Mouse (Mus musculus) C3H10T1/2 (cell line): Measurements from ENCODE around the gene Arrb2. TPM values are rescaled to one million over a fixed set of nuclear protein-coding genes. Genes with fewer than 3 reads are reported as not detected.

ENCODE experiments used
- polyA plus RNA-seq, 2 experiments: library from polyadenylated mRNA; unstranded; fragments of >200 nt; fragmentation: generic; extraction: Trizol; gene quantifications; one replicate each; pipeline ENCODE4 v1.2.1; 2012; ENCODE audit warnings: missing spikeins in 2 of 2

The Arrb2 gene
- polyA plus RNA-seq = 10 to 100 TPM; 24.4 to 35.9 TPM

GRCm38 (mm10) chr11:70432048-70432894 is at the start of gene Arrb2:
Arrb2 (plus strand) TSS chr11:70432635.

GRCm38 (mm10) chr11:70409594-70410296 is 22.7 kb upstream of the Arrb2 start, which contains the start of gene Pelp1:
Pelp1 (minus strand) TSS chr11:70410031.

GRCm38 (mm10) chr11:70451797-70452498 is 19.5 kb downstream of the Arrb2 start, which contains the start of gene Med11:
Med11 (plus strand) TSS chr11:70451919.

GRCm38 (mm10) chr11:70458688-70459600 is 26.5 kb downstream of the Arrb2 start, which contains the start of gene Zmynd15:
Zmynd15 (plus strand) TSS chr11:70459433.

GRCm38 (mm10) chr11:70459601-70460101 is 27.2 kb downstream of the Arrb2 start, which contains the start of gene Cxcl16:
Cxcl16 (minus strand) TSS chr11:70459984.

Other genes with a start within 250 kb of the Arrb2 start
- under 1 TPM; 0.05 to 0.54 TPM for gene Slc16a11, start 219.9 kb upstream of the Arrb2 start, polyA plus RNA-seq
- gene Slc16a13, start 211.6 kb upstream of the Arrb2 start, polyA plus RNA-seq = 1 to 10 TPM in 1 of 2 experiments, under 1 TPM in 1; 0.08 to 2.6 TPM
- gene Bcl6b, start 202.8 kb upstream of the Arrb2 start, polyA plus RNA-seq = under 1 TPM; 0.01 to 0.08 TPM
- 100 to 1,000 TPM; 168 to 216 TPM for gene 0610010K14Rik, start 194.7 kb upstream of the Arrb2 start, polyA plus RNA-seq
- 10 to 100 TPM; 16.5 to 24.7 TPM for gene Gm21988, start 192.8 kb upstream of the Arrb2 start, polyA plus RNA-seq
- 100 to 1,000 TPM; 342 to 713 TPM for gene Rnasek, start 192.8 kb upstream of the Arrb2 start, polyA plus RNA-seq
- gene Alox12, start 177.3 kb upstream of the Arrb2 start, polyA plus RNA-seq = under 1 TPM; 0.04 to 0.07 TPM
- gene Alox12e, start 110.0 kb upstream of the Arrb2 start, polyA plus RNA-seq = under 1 TPM; 0.07 to 0.08 TPM
- not detected for gene Alox15, start 80.6 kb upstream of the Arrb2 start, polyA plus RNA-seq
- 10 to 100 TPM; 31.0 to 47.5 TPM for gene Pelp1, start 22.6 kb upstream of the Arrb2 start, polyA plus RNA-seq
- gene Med11, start 19.3 kb downstream of the Arrb2 start, polyA plus RNA-seq = 10 to 100 TPM; 60.7 to 61.7 TPM
- under 1 TPM; 0.05 to 0.08 TPM for gene Zmynd15, start 26.8 kb downstream of the Arrb2 start, polyA plus RNA-seq
- gene Cxcl16, start 27.3 kb downstream of the Arrb2 start, polyA plus RNA-seq = under 1 TPM; 0.04 to 0.19 TPM
- not detected for gene Tm4sf5, start 72.6 kb downstream of the Arrb2 start, polyA plus RNA-seq
- gene Vmo1, start 82.0 kb downstream of the Arrb2 start, polyA plus RNA-seq = not detected
- gene Gltpd2, start 86.6 kb downstream of the Arrb2 start, polyA plus RNA-seq = not detected
- gene Psmb6, start 92.7 kb downstream of the Arrb2 start, polyA plus RNA-seq = 1,000 to 10,000 TPM in 1 of 2 experiments, 100 to 1,000 TPM in 1; 562 to 1,060 TPM
- not detected for gene Gm40193, start 100.3 kb downstream of the Arrb2 start, polyA plus RNA-seq
- gene Pld2, start 107.4 kb downstream of the Arrb2 start, polyA plus RNA-seq = 10 to 100 TPM in 1 of 2 experiments, 1 to 10 TPM in 1; 7.9 to 23.3 TPM
- gene Mink1, start 130.2 kb downstream of the Arrb2 start, polyA plus RNA-seq = 10 to 100 TPM; 12.7 to 36.0 TPM
- gene 4930544D05Rik, start 183.2 kb downstream of the Arrb2 start, polyA plus RNA-seq = not detected
- not detected for gene Chrne, start 186.6 kb downstream of the Arrb2 start, polyA plus RNA-seq
- under 1 TPM; 0.05 to 0.72 TPM for gene Gp1ba, start 206.5 kb downstream of the Arrb2 start, polyA plus RNA-seq
- 10 to 100 TPM; 10.2 to 50.0 TPM for gene Rnf167, start 214.6 kb downstream of the Arrb2 start, polyA plus RNA-seq
- gene Slc25a11, start 214.8 kb downstream of the Arrb2 start, polyA plus RNA-seq = 100 to 1,000 TPM; 104 to 176 TPM
- 1,000 to 10,000 TPM; 2,430 to 5,299 TPM for gene Pfn1, start 222.0 kb downstream of the Arrb2 start, polyA plus RNA-seq
- gene Eno3, start 224.6 kb downstream of the Arrb2 start, polyA plus RNA-seq = 100 to 1,000 TPM in 1 of 2 experiments, 10 to 100 TPM in 1; 53.8 to 231 TPM
- 10 to 100 TPM; 22.6 to 90.3 TPM for gene Spag7, start 236.8 kb downstream of the Arrb2 start, polyA plus RNA-seq